Mouse (Mus musculus) gastrocnemius, postnatal 36 days (tissue): ENCODE measurements around the gene Ctdnep1. TPM values are rescaled to one million over a fixed set of nuclear protein-coding genes. Genes with fewer than 3 reads are reported as not detected.

Experiments used
- DNase-seq, 2 experiments: peaks; one replicate each; pipeline ENCODE4 v3.0.0; 2022
- intact Hi-C: fragments of 180-260 bp; cut with DNase I; formaldehyde crosslinking; loops from one replicate; pipeline ENCODE4 v1.15.1; 2025
- long read RNA-seq, 2 experiments: library from polyadenylated mRNA; stranded (forward); transcript quantifications; one replicate each; pipeline ENCODE4 v2.0.0; 2021
- total RNA-seq, 2 experiments: library from RNA; stranded (reverse); gene quantifications; 2 replicates each; pipeline ENCODE4 v1.2.3; 2021

The Ctdnep1 gene
- total RNA-seq: 100 to 1,000 TPM; 171 to 246 TPM
- long read RNA-seq, experiment 1, transcript Ctdnep1-201 (8 exons, 1,627 nt): major isoform, 15 of 58 reads
- long read RNA-seq, experiment 1, partial matches to known transcripts: 39 of 58 reads
- long read RNA-seq, experiment 1, other reads (novel, unspliced or antisense): 3 of 58 reads
- long read RNA-seq, experiment 2, transcript Ctdnep1-201 (8 exons, 1,627 nt): major isoform, 35 of 78 reads
- long read RNA-seq, experiment 2, partial matches to known transcripts: 16 of 78 reads
- long read RNA-seq, experiment 2, other reads (novel, unspliced or antisense): 26 of 78 reads

DNA sequence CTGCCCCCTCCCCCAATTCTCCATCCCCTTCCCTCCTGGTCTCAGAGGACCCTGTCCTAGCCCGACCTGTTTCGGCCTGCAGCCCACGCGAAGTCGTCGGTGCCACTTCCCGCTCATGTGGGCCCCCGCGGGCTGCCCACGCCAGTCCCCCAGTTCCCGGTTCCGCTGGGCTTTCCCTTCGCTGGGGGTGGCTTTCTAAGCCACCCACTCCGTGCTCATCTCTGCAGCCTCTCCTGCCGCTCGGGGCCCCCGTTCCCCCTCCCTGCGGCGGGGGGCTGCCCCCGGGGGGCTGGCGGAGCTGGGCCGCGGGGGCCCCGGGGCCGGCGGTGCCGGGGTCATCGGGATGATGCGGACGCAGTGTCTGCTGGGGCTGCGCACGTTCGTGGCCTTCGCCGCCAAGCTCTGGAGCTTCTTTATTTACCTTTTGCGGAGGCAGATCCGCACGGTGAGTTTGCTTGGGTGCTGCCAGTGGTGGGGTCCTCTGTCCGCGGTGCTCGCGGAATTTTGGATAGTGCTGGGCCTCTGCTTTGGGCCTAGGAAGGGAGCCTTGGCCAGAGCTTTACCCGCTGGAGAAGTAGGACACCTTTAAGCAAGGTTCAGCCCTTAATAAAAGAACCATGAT lies at the start of gene Ctdnep1:
Ctdnep1 (plus strand) TSS at position 16 of the 622 bp plus-strand sequence.
- no peak for DNase-seq
- intact Hi-C loops: loop anchor here (10.0 kb wide), 1 partner anchor 886 kb away; the partner anchor contains the start of gene Per1

DNA sequence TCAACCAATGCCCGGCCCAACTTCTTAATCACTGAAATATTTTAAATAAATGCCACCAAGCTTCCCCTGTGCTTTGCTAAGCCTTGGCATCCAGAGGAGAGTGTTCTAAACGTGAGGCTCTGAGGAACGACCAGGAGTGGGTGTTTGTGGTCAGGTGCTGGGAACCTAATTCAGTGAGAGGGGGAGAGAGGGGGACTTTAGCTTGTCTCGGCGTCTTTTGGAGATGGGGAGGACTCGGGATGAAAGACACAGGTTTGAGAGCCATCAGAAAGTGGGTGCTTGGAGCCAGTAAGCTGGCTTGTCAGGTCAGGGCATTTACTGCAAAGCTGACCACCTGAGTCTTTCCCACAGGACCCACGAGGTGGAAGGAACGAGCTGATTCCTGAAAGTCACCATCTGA lies 49.2 kb upstream of the Ctdnep1 start:
- intact Hi-C loops: loop anchor here (5.0 kb wide), 1 partner anchor 76 kb away; no protein-coding TSS in a partner anchor
- DNase-seq: no peak

DNA sequence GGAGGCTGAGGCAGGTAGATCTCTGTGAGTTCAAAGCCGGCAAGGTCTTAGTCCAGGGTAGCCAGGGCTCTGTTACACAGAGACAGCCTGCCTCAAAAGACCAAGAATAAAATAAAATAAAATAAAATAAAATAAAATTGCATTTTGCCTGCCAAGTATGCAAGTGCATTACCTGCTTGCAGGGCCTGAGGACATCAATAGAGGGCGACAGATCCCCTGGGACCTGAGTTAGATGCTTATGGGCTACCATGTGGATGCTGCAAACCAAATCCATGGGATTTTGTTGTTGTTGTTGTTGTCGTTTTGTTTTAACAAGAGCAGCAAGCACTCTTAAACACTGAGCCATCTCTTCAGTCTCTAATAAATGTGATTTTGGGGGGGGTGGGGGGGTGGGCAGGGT lies 48.7 kb upstream of the Ctdnep1 start:
- intact Hi-C loops: loop anchor here (5.0 kb wide), 1 partner anchor 75 kb away; no protein-coding TSS in a partner anchor
- DNase-seq: no peak

DNA sequence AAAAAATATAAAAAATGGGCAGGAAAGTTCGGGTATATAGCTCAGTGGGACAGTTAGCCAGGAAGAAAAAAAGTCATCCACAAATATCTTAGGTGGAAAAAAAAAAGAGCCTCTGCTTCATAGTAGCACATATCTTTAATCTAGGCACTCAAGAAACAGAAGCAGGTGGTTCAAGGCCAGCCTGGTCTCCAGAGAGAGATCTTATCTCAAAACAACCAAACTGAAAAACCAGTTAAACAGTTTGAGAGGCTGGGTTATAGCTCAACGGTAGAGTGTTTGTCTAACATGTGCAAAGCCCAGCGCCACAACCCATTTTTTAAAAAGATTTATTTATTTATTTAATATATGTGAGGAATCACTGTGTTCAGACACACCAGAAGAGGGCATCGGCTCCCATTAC lies 47.9 kb upstream of the Ctdnep1 start:
- intact Hi-C loops: loop anchor here (5.0 kb wide), 1 partner anchor 74 kb away; no protein-coding TSS in a partner anchor
- DNase-seq: no peak

DNA sequence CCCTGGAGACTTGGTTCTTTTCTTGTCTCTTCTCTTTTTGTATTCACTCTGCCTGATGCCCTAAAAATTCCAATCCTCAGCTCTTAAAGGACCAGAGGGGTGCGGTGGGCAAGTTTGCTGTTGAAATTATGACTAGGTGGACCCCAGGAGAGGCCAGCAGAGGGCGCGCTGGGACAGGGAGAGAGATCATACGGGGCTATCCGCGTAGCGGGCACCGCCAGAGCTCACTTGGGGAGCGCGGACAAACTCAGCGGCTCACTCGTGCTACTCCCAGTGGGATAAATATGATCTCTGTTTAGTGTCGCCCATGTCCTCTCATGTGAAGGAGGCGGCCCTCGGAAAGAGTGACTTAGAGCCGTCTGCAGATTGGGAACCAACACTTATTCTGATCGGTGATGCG lies 46.8 kb upstream of the Ctdnep1 start:
- intact Hi-C loops: loop anchor here (1.0 to 5.0 kb wide), 2 partner anchors 15 to 73 kb away; no protein-coding TSS in a partner anchor
- DNase-seq: peak; percentile 92 to 95

DNA sequence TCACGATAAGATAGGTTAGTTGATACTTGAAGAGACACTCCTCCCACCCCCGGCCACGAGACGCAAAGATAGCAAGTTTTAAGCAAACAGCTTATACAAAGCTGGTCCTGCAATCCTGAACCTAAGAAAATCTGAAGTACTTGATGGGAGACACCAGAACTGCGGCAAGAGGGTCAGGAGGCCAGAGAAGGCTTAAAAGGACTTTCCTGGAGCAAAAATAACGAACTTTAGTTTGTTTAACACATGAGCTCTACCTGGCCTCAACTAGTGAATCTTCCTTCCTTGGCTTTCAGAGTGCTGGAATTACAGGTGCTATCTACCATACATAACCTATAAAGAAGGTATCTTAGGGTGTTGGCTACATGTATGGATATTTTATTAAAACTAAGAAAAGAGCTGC lies 46.3 kb upstream of the Ctdnep1 start:
- intact Hi-C loops: loop anchor here (1.0 to 5.0 kb wide), 2 partner anchors 15 to 73 kb away; no protein-coding TSS in a partner anchor
- no peak for DNase-seq

DNA sequence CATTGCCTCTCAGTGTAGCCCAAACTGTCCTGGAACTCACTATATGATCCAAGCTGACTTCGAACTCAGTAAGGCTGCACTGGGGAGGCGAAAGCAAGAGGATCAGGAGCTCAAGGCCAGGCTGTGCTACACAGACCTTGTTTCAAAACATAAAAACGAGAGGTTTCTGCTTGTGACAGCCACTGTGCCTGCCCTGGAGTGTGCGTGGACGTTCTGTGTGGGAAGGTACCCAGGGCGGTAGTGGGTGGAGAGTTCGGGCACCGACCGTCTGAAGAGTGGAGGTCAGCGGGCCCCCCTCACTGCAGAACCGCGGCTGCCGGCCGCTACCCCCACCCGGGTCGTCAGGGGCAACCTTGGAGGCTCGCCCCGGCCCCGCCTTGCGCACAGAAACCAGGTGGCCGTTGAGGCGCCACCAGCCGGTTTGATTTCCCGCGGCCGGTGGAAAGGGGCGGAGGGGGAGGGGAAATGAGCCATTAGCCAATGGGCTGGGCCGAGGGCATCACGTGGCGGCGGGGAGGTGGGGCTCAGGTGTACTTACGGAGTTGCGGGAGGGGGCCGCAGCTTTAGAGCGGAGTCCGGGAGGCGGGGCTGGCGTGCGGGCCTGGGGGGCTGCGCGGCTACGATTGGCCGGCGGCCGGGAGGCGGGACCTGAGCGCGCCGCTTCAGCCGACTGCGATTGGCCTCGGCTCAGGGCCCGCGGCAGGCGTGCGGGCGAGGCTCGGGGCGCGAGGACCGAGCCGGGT lies 45.6 kb upstream of the Ctdnep1 start, which contains the start of gene Ybx2:
Ybx2 (plus strand) TSS at position 660 of the 743 bp plus-strand sequence.
- intact Hi-C loops: no loop called here
- DNase-seq: peak; percentile 73 to 80

DNA sequence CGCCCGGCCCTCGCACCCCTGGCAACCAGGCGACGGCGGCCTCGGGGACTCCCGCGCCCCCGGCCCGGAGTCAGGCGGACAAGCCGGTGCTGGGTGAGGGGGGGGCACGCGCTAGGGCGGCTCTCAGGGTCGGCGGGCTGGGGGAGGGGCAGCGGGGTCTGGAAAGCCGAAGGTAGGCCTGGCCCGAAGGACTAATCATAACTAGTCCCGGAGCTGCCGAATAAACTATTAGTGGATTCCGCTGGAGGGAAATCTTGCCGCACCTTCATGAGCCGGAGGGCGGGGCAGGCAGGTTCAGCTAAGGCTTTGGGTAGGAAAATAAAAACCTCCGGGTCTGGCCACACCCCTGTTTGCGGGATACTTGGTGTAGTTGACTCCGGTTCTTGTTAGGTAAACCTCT lies 44.8 kb upstream of the Ctdnep1 start:
- intact Hi-C loops: no loop called here

DNA sequence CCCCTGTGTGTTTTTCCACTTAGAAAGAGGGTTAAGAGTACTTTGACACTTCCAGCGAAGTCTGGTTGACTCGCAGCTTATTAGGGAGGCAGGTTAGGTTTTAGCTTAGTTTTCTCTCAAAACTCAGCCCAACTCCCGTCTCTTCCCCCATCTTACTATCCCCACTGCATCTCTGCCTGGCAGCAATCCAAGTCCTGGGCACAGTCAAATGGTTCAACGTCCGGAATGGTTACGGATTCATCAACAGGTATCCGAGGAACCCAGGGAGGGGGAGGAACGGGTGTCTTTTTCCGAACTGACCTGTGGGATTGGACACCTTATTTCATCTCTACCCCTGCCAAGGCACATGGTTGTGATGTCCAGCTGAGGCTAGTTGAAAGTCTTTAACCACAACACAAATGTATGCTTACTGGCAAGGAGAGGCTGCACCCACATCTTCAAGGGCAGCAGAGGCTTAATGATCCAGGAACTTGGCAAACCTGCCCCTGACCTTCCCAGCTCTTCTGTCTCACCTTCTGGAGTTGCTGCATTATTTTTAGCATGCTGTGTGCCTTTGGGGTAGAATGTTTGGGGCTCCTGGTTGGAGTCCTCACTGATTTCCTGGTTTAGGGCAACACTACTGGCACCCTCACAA lies 44.1 kb upstream of the Ctdnep1 start:
- intact Hi-C loops: no loop called here

More for the DNA sequence above, 44.8 kb upstream of the Ctdnep1 start:
- DNase-seq: peak in 1 of 2 experiments; percentile 26

DNA sequence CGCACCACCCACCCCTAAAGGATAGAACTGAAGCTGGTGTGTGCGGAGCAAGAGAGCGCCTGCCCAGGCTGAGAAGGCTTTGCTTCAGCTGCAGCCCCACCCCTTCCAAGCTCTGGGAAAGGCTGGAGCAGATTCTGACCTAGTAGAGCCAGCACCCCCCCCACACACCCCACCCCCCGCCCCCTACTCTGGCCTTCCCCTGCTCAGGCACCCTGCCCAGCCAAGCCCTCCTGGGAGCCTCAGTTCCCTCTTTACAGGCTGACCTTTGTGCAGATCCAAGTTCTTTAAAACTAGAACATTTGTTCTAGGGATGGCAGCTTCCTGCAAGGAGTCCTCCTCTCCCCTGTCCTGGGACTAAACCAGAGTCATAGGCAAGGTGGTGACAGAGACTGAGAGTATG lies 43.6 kb upstream of the Ctdnep1 start:
- intact Hi-C loops: no loop called here
- DNase-seq: peak; percentile 66 to 78

More for the DNA sequence above, 44.1 kb upstream of the Ctdnep1 start:
- no peak for DNase-seq

DNA sequence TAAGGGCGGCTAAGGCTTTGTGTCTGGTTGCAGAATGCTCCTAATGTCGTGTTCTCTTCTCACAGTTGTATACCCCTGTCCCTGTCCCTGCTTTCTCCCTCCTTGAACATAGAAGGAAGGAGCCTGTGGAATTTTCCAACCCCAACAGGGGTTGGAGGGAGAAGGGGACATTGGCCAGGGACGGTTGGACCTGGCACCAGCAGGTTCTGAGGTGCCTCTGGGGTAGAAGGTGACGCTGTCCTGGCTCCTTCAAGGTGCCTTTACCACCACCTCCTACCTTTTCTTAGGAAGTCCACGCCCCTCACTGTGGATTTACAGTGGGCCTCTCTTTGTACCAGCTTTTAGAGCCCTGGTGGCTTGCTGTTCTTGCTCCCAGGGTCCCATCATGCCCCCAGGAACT lies 43.1 kb upstream of the Ctdnep1 start:
- DNase-seq: no peak
- intact Hi-C loops: no loop called here

DNA sequence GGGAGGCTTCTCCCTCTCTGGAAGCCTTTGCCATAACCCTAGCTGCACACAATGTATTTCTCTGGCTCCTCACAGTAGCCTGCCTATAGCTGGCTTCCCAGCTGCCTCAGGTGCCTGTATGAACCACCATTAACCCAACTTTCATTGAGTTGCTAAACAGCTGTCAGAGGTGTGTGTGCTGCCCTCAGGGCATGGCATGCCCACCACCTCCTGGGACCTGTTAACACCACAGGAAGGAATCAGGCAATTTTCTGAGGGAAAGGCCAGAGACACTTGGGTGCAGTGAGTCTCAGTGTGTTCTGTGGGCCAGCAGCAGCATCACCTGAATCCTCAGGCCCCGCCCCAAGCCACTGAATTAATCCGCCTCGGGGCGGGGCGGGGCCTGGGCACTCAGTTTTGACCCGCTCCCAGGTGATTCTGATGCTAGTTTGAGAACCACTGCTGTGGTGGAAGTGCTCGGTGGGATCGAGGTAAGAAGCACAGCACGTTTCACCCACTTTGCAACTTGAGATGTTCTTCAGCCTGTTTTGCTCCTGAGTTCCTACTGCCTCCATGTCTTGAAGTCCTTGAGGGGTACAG lies 42.5 kb upstream of the Ctdnep1 start:
- intact Hi-C loops: no loop called here
- DNase-seq: no peak

DNA sequence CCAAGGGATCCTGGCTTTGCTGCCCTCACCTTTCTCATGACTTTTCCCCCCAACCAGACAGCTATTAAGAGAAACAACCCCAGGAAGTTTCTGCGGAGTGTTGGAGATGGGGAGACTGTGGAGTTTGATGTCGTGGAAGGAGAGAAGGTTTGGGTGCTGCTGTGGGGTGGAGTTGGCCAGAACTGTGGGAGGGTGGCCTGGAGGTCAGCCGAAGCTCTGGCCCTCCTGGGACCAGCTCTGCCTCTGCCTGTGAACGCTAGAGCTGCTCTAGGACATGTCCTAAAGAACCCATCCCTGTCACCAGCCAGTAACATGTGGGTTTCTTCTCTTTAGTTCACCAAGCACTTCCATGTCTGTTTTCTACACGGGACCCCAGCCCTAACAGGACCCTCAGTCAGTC lies 41.8 kb upstream of the Ctdnep1 start:
- intact Hi-C loops: no loop called here
- DNase-seq: no peak

DNA sequence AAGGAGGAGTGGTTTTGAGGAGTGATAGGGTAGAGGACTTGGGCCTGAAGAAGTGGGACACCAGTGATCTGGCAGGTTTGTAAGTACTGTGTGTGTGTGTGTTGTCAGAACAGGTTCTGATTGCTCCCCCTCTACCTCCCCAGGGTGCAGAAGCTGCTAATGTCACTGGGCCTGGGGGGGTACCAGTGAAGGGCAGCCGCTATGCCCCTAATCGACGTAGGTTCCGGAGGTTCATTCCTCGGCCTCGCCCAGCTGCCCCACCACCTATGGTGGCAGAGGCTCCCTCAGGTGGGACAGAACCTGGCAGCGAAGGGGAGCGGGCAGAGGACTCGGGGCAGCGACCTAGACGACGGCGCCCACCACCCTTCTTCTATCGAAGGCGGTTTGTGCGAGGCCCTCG lies 41.2 kb upstream of the Ctdnep1 start:
- intact Hi-C loops: no loop called here
- DNase-seq: no peak

DNA sequence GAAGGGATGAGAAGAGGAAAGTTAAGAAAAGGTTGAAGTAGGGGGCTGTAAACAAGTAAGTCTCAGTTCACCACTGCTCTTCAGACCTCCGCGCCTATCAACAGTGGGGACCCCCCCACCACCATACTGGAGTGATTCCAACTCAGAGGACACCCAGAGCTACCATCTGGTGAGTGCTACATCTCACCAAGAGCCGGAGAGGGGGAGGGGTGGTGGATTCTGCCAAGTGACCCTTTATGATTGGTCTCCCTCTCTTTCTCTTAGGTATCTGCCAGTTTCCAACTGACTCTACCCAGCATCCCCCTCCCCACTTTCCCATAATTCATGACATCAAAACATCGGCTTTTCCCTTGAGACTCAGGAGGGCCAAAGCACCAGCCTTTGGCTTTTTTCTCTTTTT lies 40.0 kb upstream of the Ctdnep1 start:
- intact Hi-C loops: no loop called here
- DNase-seq: no peak

DNA sequence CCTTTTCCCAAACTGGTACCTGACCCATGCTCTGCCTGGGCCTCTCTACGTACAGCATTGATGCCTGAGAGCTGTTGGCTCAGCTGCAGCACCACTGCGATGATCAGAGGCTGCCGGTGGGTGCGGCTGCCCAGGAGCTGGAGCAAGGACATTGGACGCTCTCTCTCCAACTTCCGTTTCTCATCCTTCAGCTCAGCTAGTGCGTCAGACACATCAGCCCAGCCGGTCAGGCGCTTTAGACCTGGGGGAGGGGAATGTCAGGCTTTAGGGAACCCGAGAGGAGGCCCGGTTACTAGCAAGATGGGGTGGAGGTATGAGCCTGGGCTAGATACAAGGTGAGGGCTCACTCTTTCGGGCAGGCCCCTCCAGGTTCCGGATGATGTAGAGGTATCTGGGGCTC lies 35.7 kb upstream of the Ctdnep1 start:
- DNase-seq: no peak
- intact Hi-C loops: no loop called here

DNA sequence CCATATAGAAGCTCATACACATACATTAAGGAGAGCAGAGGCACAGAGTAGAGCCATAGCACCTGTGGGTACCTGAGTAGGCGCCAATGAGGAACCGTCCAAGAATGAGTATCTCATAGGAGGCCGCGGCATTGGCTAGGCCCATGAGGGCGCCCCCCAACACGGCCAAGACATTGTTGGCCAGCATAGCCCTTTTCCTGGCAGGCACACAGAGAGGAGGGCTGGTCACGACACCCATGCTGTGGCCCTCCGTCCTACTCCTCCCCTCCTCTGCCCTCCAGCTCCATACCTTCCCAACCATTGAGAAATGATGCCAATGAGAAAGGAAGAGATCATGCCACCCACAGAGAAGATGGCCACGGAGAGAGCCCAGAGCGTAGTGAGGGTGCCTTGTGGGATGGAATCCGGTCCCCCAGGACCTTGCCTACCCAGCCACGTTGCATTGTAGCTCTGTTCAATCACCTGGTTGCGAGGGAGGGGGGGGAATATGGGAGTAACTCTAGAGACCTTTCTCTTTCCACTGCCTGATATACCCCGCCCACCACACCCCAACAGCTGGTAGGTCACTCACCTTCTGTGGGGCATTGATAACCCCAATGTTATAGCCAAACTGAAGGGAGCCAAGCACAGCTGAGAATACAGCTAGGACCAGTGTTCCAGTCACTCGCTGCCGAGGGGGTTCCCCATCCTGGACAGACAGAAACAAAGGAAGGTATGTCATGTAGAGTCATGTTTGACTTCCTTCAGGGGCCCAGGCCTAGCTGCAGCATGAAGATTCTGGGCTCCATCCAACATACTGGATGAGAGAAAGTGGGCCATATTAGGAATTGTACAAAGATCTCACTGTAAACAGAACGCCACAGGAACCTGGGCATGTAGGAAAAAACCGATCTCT lies 34.7 kb upstream of the Ctdnep1 start:
- intact Hi-C loops: no loop called here
- DNase-seq: no peak

DNA sequence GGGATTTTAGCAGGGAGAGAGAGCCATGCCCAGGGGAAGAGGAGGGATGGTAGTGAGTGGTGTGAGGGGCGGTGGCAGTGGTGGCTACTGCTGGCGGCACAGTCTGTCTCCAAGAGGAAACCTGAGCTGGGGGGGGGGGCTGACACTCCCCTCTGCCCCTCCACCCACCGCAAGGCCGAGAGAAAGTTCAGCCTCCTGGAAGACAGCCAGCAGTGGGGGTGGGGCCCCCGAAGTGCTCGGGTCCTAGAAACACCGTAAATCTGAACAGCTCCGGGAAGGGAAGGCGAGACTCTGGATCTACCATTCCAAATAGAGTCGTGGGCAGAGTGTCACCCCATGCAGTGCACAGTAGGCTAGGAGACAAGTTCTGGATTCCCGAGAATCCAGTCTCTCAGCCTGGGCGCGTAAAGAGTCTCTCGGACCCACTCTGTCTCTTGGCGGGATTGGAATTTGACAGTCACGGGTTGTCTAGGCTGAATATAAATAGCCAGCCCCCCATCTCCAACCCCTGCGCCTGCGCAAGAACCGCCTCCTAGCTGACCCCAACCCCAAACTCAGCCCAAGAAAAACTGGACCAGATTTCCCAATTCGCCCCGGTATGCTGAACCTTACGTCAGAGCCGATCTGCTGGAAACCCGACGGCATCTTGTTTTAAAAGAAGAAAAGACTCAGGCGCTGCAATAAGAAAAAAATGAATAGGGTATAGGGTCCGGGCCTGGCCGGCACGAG lies 33.5 kb upstream of the Ctdnep1 start:
- peak; percentile 68 to 83 for DNase-seq
- intact Hi-C loops: no loop called here
